9 mouse cellular contexts compared by ENCODE assay signal in genomic region chr17:26838911-26839717, GRCm38 (mm10). TPM values are rescaled to one million over a fixed set of nuclear protein-coding genes. Genes with fewer than 3 reads are reported as not detected.
DNase-seq lines count a peak whose midpoint lies in the region; ATAC-seq lines count a peak whose summit lies in the region.
"Had no signal": no experiment of that assay in that cellular context is flagged by ENCODE, and none has a peak within 500 bp of the region (broad histone marks: within the 10 kb centered on the region; RNA-seq: fewer than 3 reads in every experiment).

No protein-coding gene starts in this region.

- WGBS in kidney, embryonic 16.5 days = under 1% methylated on average over 81 of the region's 87 CpGs
- WGBS in embryonic facial prominence, embryonic 13.5 days = under 1% methylated on average over 87 of the region's 87 CpGs
- under 1% methylated on average over 77 of the region's 87 CpGs for WGBS in hindbrain, embryonic 14.5 days
- WGBS in midbrain, embryonic 16.5 days = under 1% methylated on average over 84 of the region's 87 CpGs

- peaks cover 99% of the 10 kb centered on the region for H3K27me3 ChIP-seq in kidney, embryonic 16.5 days (ENCODE audit: insufficient read depth, low read length)
- H3K27me3 ChIP-seq in embryonic facial prominence, embryonic 13.5 days = peaks cover 100% of the 10 kb centered on the region
- peaks cover 99% of the 10 kb centered on the region for H3K27me3 ChIP-seq in hindbrain, embryonic 14.5 days (ENCODE audit: control insufficient read depth, insufficient read depth, low read length)
- H3K27me3 ChIP-seq in midbrain, embryonic 16.5 days (ENCODE audit: control insufficient read depth, insufficient read depth, low read depth, low read length) = peaks cover 82% of the 10 kb centered on the region

- ATAC-seq in kidney, embryonic 16.5 days (ENCODE audit: low FRiP score, low TSS enrichment) = no peak
- ATAC-seq in embryonic facial prominence, embryonic 13.5 days (ENCODE audit: insufficient number of reproducible peaks, insufficient read depth, low FRiP score, low TSS enrichment, low read depth) = no peak
- no peak; the same call in 1 of the 2 replicates for ATAC-seq in hindbrain, embryonic 14.5 days (ENCODE audit: low FRiP score)
- ATAC-seq in midbrain, embryonic 16.5 days = peak; percentile 45; the same call in 1 of the 2 replicates
- ATAC-seq in cerebellum, adult (ENCODE audit: insufficient number of reproducible peaks, low FRiP score, low TSS enrichment) = no peak

- peak overlapping the region; percentile 12 for H3K4me3 ChIP-seq in kidney, embryonic 16.5 days (ENCODE audit: low read length)
- peak overlapping the region; percentile 34 for H3K4me3 ChIP-seq in embryonic facial prominence, embryonic 13.5 days
- peak overlapping the region; percentile 14 for H3K4me3 ChIP-seq in hindbrain, embryonic 14.5 days (replicated peaks; ENCODE audit: low read length)
- H3K4me3 ChIP-seq in midbrain, embryonic 16.5 days (ENCODE audit: low read depth, low read length) = peak overlapping the region; percentile 24

- no peak overlapping the region for H3K27ac ChIP-seq in kidney, embryonic 16.5 days (ENCODE audit: low read length)
- no peak overlapping the region for H3K27ac ChIP-seq in embryonic facial prominence, embryonic 13.5 days
- H3K27ac ChIP-seq in hindbrain, embryonic 14.5 days = no peak overlapping the region
- no peak overlapping the region for H3K27ac ChIP-seq in midbrain, embryonic 16.5 days (ENCODE audit: low read length)

- peaks cover 7% of the 10 kb centered on the region for H3K4me1 ChIP-seq in kidney, embryonic 16.5 days (ENCODE audit: insufficient read depth, low read length)
- peaks cover 20% of the 10 kb centered on the region for H3K4me1 ChIP-seq in embryonic facial prominence, embryonic 13.5 days
- H3K4me1 ChIP-seq in hindbrain, embryonic 14.5 days (replicated peaks; ENCODE audit: control insufficient read depth, insufficient read depth, low read length) = no peaks in the 10 kb centered on the region
- peaks cover 3% of the 10 kb centered on the region; the same call in 1 of the 2 replicates for H3K4me1 ChIP-seq in midbrain, embryonic 16.5 days (ENCODE audit: control insufficient read depth, insufficient read depth, low read length)

- peak overlapping the region; percentile 24; the same call in 1 of the 2 replicates for H3K4me2 ChIP-seq in kidney, embryonic 16.5 days (replicated peaks; ENCODE audit: low read depth, low read length)
- H3K4me2 ChIP-seq in embryonic facial prominence, embryonic 13.5 days = peak overlapping the region; percentile 51
- H3K4me2 ChIP-seq in hindbrain, embryonic 14.5 days (replicated peaks) = 0 out of 2 replicates have a peak overlapping the region, but pooled peaks have one; percentile 6
- H3K4me2 ChIP-seq in midbrain, embryonic 16.5 days (ENCODE audit: low read length) = peak overlapping the region; percentile 41

- no peak overlapping the region for H3K9ac ChIP-seq in kidney, embryonic 16.5 days (replicated peaks; ENCODE audit: low read length)
- H3K9ac ChIP-seq in embryonic facial prominence, embryonic 13.5 days = 0 out of 2 replicates have a peak overlapping the region, but pooled peaks have one; percentile 40
- no peak overlapping the region for H3K9ac ChIP-seq in hindbrain, embryonic 14.5 days
- H3K9ac ChIP-seq in midbrain, embryonic 16.5 days (ENCODE audit: low read depth, low read length) = no peak overlapping the region

- no peaks in the 10 kb centered on the region for H3K9me3 ChIP-seq in kidney, embryonic 16.5 days (ENCODE audit: low read length)
- H3K9me3 ChIP-seq in embryonic facial prominence, embryonic 13.5 days = no peaks in the 10 kb centered on the region
- H3K9me3 ChIP-seq in hindbrain, embryonic 14.5 days (ENCODE audit: control insufficient read depth, low read length) = no peaks in the 10 kb centered on the region
- no peaks in the 10 kb centered on the region for H3K9me3 ChIP-seq in midbrain, embryonic 16.5 days (replicated peaks; ENCODE audit: control insufficient read depth, low read length, poor library complexity, severe bottlenecking)

- no peak for DNase-seq in kidney, adult 18-20 months
- DNase-seq in hindbrain, embryonic 14.5 days (ENCODE audit: low spot score) = no peak
- DNase-seq in cerebellum, adult 11-12 months = no peak
- no peak for DNase-seq in frontal cortex, postnatal 14 days (ENCODE audit: low spot score in 2 of 2)
- DNase-seq: cerebellum, adult 9-10 months had no signal

- H3K36me3 ChIP-seq in kidney, embryonic 16.5 days (ENCODE audit: insufficient read depth, low read length) = no peaks in the 10 kb centered on the region
- H3K36me3 ChIP-seq in embryonic facial prominence, embryonic 13.5 days = no peaks in the 10 kb centered on the region
- no peaks in the 10 kb centered on the region for H3K36me3 ChIP-seq in hindbrain, embryonic 14.5 days (replicated peaks; ENCODE audit: control insufficient read depth, insufficient read depth)
- no peaks in the 10 kb centered on the region for H3K36me3 ChIP-seq in midbrain, embryonic 16.5 days (ENCODE audit: control insufficient read depth, insufficient read depth, low read length)

RNA-seq across cellular contexts. Expression of gene Nkx2-5, which starts 5.7 kb away (rescaled TPM):
- polyA plus RNA-seq in kidney, embryonic 16.5 days (2015; fragmentation: Nextera tagmentation; extraction: Ambion mirVana) = not detected in 2 replicates
- 0.39 and 2.5 TPM in 2 replicates for polyA plus RNA-seq in embryonic facial prominence, embryonic 13.5 days (2015; fragmentation: Nextera tagmentation; extraction: Ambion mirVana)
- not detected in 2 replicates for polyA plus RNA-seq in hindbrain, embryonic 14.5 days (2014; fragmentation: Nextera tagmentation; extraction: Ambion mirVana)
- polyA plus RNA-seq in midbrain, embryonic 16.5 days (2015; fragmentation: Nextera tagmentation; extraction: Ambion mirVana) = not detected in 2 replicates

RNA-seq across cellular contexts. Expression of gene Bnip1, which starts 58.2 kb away (rescaled TPM):
- polyA plus RNA-seq in kidney, embryonic 16.5 days (2015; fragmentation: Nextera tagmentation; extraction: Ambion mirVana) = 53.1 and 57.4 TPM in 2 replicates
- polyA plus RNA-seq in embryonic facial prominence, embryonic 13.5 days (2015; fragmentation: Nextera tagmentation; extraction: Ambion mirVana) = 52.3 and 64.3 TPM in 2 replicates
- polyA plus RNA-seq in hindbrain, embryonic 14.5 days (2014; fragmentation: Nextera tagmentation; extraction: Ambion mirVana) = 47.8 and 51.5 TPM in 2 replicates
- polyA plus RNA-seq in midbrain, embryonic 16.5 days (2015; fragmentation: Nextera tagmentation; extraction: Ambion mirVana) = 62.3 and 64.2 TPM in 2 replicates
